Mouse (Mus musculus) fibroblast of lung, adult 2 months (primary cell): ENCODE measurements around the gene 4930519G04Rik.
"Not testable (repeated sequence)": the region's sequence is repeated elsewhere in the genome, so short reads cannot be mapped to it uniquely, and the experiment has no call there.

ENCODE experiments used
- DNase-seq: peaks from one replicate; pipeline ENCODE4 v3.0.0-alpha.2; 2011; ENCODE audit warnings: low read depth

4930519G04Rik gene

GRCm38 (mm10) chr5:114853364-114853763, at the start of gene 4930519G04Rik:
4930519G04Rik (plus strand) TSS chr5:114853664.
- not testable (repeated sequence) for DNase-seq

- DNase-seq = no peak
These were observed 49.1 kb upstream of the 4930519G04Rik start for GRCm38 (mm10) chr5:114804335-114804734.

GRCm38 (mm10) chr5:114804958-114805357, 48.5 kb upstream of the 4930519G04Rik start:
- no peak for DNase-seq

GRCm38 (mm10) chr5:114805436-114806350, 47.8 kb upstream of the 4930519G04Rik start:
- no peak for DNase-seq

- no peak for DNase-seq
These were observed 46.8 kb upstream of the 4930519G04Rik start for GRCm38 (mm10) chr5:114806636-114807035.

GRCm38 (mm10) chr5:114807063-114807462, 46.4 kb upstream of the 4930519G04Rik start:
- DNase-seq = no peak

GRCm38 (mm10) chr5:114807468-114807867, 46.0 kb upstream of the 4930519G04Rik start:
- peak; percentile 19 for DNase-seq

- DNase-seq = no peak
These were observed 45.6 kb upstream of the 4930519G04Rik start for GRCm38 (mm10) chr5:114807893-114808292.

GRCm38 (mm10) chr5:114808385-114808784, 45.1 kb upstream of the 4930519G04Rik start:
- DNase-seq = no peak

- no peak for DNase-seq
These were observed 44.2 kb upstream of the 4930519G04Rik start for GRCm38 (mm10) chr5:114809181-114809756.

GRCm38 (mm10) chr5:114809826-114810225, 43.6 kb upstream of the 4930519G04Rik start:
- DNase-seq = no peak

GRCm38 (mm10) chr5:114813525-114814181, 39.8 kb upstream of the 4930519G04Rik start:
- DNase-seq = peak; percentile 43

- DNase-seq = no peak
These were observed 36.9 kb upstream of the 4930519G04Rik start for GRCm38 (mm10) chr5:114816599-114816998.

GRCm38 (mm10) chr5:114818124-114818523, 35.3 kb upstream of the 4930519G04Rik start:
- no peak for DNase-seq

- peak; percentile 26 for DNase-seq
These were observed 30.4 kb upstream of the 4930519G04Rik start, which contains the start of gene 1500011B03Rik for GRCm38 (mm10) chr5:114822796-114823688. 1500011B03Rik (minus strand) TSS chr5:114823468.

- DNase-seq = peak; percentile 24
These were observed 29.3 kb upstream of the 4930519G04Rik start for GRCm38 (mm10) chr5:114824197-114824596.

GRCm38 (mm10) chr5:114825978-114826691, 27.3 kb upstream of the 4930519G04Rik start:
- DNase-seq = no peak

GRCm38 (mm10) chr5:114827427-114827826, 26.0 kb upstream of the 4930519G04Rik start:
- DNase-seq = no peak

GRCm38 (mm10) chr5:114829740-114830139, 23.7 kb upstream of the 4930519G04Rik start:
- no peak for DNase-seq

GRCm38 (mm10) chr5:114836886-114837285, 16.6 kb upstream of the 4930519G04Rik start:
- no peak for DNase-seq

GRCm38 (mm10) chr5:114840481-114840880, 13.0 kb upstream of the 4930519G04Rik start:
- not testable (repeated sequence) for DNase-seq
